Mouse (Mus musculus): ENCODE results near the gene Kif23.
A peak's percentile ranks its signal among the peaks of the same experiment; 100 is the strongest.

The Kif23 gene

GRCm38 (mm10) chr9:61901574-61901973 lies 45.0 kb downstream of the Kif23 start:
- DNase-seq, result no peak

GRCm38 (mm10) chr9:61899804-61900203 lies 46.8 kb downstream of the Kif23 start:
- peak; percentile 92 for DNase-seq

GRCm38 (mm10) chr9:61898401-61898800 lies 48.2 kb downstream of the Kif23 start:
- peak; percentile 94 for DNase-seq

GRCm38 (mm10) chr9:61895014-61895413 lies 51.6 kb downstream of the Kif23 start:
- peak; percentile 61 for DNase-seq

DNA sequence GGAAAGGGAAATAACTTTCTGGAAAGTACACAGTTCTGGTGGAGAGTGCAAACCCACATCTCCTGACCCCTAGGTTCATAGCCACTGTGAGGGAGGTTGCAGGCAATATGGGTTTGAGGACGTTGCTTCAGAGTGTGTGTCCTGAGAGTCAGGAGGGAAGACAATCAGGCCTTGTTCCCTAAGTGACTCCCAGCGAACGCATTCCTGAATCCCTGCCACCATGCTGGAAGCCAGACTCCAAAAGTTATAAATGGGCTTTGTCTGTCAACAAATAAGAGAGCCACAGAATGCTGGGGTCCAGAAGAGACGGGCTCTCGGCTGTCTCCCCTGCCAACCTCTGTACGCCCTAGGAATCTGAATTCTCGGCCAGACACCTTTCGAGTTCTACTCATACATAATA lies 56.7 kb downstream of the Kif23 start:
- DNase-seq, result no peak

GRCm38 (mm10) chr9:61887661-61888379 lies 58.8 kb downstream of the Kif23 start:
- no peak for DNase-seq

DNA sequence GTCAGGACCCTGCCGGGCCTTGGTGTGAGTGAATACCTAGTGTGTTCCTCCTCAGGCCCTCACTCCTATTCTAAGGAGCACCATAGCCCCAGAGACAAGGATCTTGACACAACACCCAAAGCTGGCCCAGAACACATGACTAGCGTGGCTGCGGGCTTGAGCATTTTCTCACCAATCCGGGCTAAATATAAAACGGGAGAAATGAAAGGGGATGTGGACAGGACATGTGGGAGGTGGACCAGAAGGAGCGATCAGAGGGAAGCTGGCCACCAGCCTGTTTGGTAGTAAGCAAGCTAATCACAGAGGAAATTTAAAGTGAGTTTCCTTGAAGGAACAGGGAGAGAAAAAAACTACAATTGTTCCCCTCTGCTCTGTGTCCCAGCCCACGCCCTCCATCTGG lies 60.6 kb downstream of the Kif23 start:
- no peak for DNase-seq

- peak; percentile 52 for DNase-seq
Measured at GRCm38 (mm10) chr9:61884936-61885335, 61.6 kb downstream of the Kif23 start.

DNA sequence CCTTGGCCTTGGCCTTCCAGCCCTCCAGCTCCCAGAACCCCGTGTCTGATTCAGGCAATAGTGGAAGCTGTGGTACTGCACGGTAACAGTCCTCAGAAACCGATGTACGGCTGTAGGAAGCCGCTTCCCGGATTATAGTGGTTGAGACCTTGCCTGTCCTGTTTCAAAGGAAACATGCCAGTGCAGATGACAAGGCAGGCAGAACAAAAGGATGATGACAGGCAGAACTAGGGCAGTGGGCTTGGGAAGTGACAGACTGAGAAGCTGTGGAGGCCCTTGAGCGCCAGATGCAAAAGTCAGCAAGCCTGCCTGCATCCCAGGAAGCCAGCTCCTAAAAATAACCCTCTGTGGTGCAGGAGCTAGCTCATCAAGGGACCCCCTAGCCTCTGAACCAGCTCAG lies 62.2 kb downstream of the Kif23 start:
- no peak for DNase-seq

GRCm38 (mm10) chr9:61882179-61882578 lies 64.4 kb downstream of the Kif23 start:
- DNase-seq, result no peak

DNA sequence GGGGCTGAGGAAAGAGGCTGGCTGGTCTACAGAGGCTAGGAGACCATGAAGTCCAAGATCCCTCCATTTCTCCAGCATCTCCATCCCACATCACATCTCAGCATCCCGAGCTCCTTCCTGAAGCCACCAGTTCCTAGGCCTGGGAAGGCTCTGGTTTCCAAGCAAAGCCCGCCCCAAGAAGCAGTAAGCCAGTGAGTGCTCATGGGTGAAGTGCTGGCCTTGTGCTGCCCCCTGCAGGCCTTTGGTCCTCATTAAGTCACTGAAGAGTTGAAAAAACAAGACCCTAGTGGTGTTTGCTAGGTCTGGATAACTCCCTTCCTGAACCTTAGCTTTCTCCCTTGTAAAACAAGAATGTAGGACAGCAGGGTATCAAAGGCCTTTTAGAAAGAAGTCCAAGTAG lies 67.7 kb downstream of the Kif23 start:
- DNase-seq, result peak; percentile 88

- peak; percentile 82 for DNase-seq
Measured at GRCm38 (mm10) chr9:61877373-61878112, 69.0 kb downstream of the Kif23 start.

DNA sequence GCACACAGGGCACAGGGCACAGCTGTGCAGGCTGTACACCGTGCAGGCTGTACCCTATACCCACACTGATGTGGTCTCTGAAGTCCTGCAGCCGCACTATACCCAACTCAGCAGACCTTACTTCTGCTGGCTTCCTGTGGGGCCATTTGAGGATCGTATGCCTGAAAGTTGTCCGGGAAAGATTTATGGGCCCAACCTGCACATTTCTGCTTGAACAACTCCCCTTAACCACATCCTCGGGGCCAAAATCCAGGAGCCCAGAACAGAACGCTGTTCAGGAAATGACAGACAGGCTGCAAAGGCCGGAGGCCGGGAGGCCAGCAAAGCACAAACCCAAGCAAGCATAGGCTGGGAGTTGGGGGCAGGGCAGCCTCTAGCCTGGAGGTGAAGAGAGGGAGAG lies 73.2 kb downstream of the Kif23 start:
- no peak for DNase-seq

- DNase-seq, result no peak
Measured at GRCm38 (mm10) chr9:61872246-61872941, 74.2 kb downstream of the Kif23 start.

DNA sequence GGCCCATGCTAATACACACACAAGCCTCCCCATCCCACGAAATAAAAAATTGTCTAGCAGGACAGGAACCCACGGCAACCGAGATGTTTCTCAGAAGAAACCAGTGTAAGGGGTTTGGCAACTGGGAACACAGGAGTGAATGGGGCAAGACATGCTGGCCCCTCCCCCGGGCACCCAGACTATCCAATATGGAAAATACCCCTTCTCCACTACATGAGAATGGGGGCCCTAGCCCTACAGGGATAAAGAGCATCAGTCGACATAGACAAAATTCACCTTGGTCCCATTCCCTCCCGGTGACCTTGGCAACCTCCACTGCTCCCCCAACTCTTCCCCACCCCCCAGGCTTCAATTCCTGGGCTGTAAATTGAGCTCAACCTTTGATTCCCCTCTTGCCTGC lies 74.7 kb downstream of the Kif23 start:
- no peak for DNase-seq

DNA sequence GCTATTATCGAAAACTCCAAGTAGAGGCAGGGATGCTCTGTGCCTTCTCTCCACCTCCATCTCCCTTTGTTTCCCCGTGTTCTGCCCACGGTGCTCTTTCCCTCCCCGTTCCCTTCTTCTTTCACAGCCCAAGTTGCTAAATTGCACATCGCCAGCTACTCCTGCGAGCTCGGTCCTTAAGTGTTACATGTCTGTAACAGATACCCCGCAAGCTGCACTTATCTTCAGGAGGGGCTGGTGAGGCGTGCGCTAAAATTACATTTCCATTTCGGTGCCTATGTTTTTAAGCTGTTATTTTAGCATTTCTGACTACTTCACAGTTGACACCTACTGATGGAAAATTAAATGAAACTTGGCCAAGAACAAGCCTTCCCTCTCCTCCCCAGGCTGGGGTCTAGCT lies 78.9 kb downstream of the Kif23 start:
- no peak for DNase-seq
